Mouse (Mus musculus) CH12.LX (cell line): ENCODE data around the gene Myo1a. TPM values are rescaled to one million over a fixed set of nuclear protein-coding genes. Genes with fewer than 3 reads are reported as not detected.

ENCODE experiments used
- DNase-seq: peaks from one replicate; pipeline ENCODE4 v3.0.0-alpha.2; 2013; ENCODE audit errors: extremely low read depth
- H3K27ac ChIP-seq: 2 replicates; pipeline ENCODE4 v1.5.1; 2012; ENCODE audit warnings: low read depth, mild to moderate bottlenecking, control low read depth, moderate library complexity; ENCODE audit not compliant: insufficient read depth
- H3K27me3 ChIP-seq: replicated peaks from 2 replicates; pipeline ENCODE3; 2012; ENCODE audit warnings: inconsistent platforms
- H3K36me3 ChIP-seq, 2 experiments: replicated peaks in 1 of 2; 2 replicates each; pipeline versions ENCODE3 to v1.6.1; 2012; ENCODE audit warnings: inconsistent platforms in 1 of 2, low read length in 1 of 2, mild to moderate bottlenecking in 1 of 2, mixed read lengths in 1 of 2, moderate library complexity in 1 of 2; ENCODE audit not compliant: control insufficient read depth in 1 of 2, insufficient read depth in 1 of 2
- H3K4me1 ChIP-seq, 2 experiments: 2 replicates each; pipeline ENCODE4 v1.6.1; 2012; ENCODE audit warnings: inconsistent platforms in 1 of 2, moderate library complexity in 1 of 2; ENCODE audit not compliant: insufficient read depth in 2 of 2, control insufficient read depth in 1 of 2
- H3K4me2 ChIP-seq: 2 replicates; pipeline ENCODE4 v1.6.1; 2012; ENCODE audit warnings: low read depth, mild to moderate bottlenecking, control low read depth; ENCODE audit not compliant: poor library complexity, insufficient read depth, severe bottlenecking
- H3K4me3 ChIP-seq, 3 experiments: fragments of 150-350 bp in 1 of 3; sonication (generic) in 1 of 3; replicated peaks in 1 of 3; 2 replicates each; pipeline versions ENCODE3 to v1.5.1; 2011 to 2012; ENCODE audit warnings: low read depth in 2 of 3, low read length in 2 of 3, mild to moderate bottlenecking in 2 of 3, moderate library complexity in 2 of 3, control low read depth in 1 of 3, improper control_type of control experiment in 1 of 3, inconsistent platforms in 1 of 3, mixed read lengths in 1 of 3; ENCODE audit not compliant: poor library complexity in 1 of 3
- H3K79me2 ChIP-seq: replicated peaks from 2 replicates; pipeline ENCODE4 v1.6.1; 2012; ENCODE audit warnings: mild to moderate bottlenecking, moderate library complexity; ENCODE audit not compliant: control insufficient read depth, poor library complexity, insufficient read depth, severe bottlenecking; ENCODE audit errors: extremely low read depth
- H3K9ac ChIP-seq: 2 replicates; pipeline ENCODE4 v1.6.1; 2012; ENCODE audit warnings: low read depth, mild to moderate bottlenecking, control low read depth, moderate library complexity; ENCODE audit not compliant: insufficient read depth
- H3K9me3 ChIP-seq: replicated peaks from 2 replicates; pipeline ENCODE3; 2012; ENCODE audit warnings: low read length, inconsistent platforms, mixed read lengths
- BHLHE40 ChIP-seq: IDR thresholded peaks from 2 replicates; pipeline ENCODE4 v1.6.1; 2011; ENCODE audit warnings: mild to moderate bottlenecking, low read depth, low read length, improper control_type of control experiment
- CHD1 ChIP-seq: IDR thresholded peaks from 2 replicates; pipeline ENCODE4 v1.6.1; 2012; ENCODE audit warnings: low read depth, low read length, improper control_type of control experiment, inconsistent platforms
- CHD2 ChIP-seq: IDR thresholded peaks from 2 replicates; pipeline ENCODE4 v1.6.1; 2011; ENCODE audit warnings: low read length, improper control_type of control experiment
- CTCF ChIP-seq, 2 experiments: IDR thresholded peaks in 1 of 2; conservative IDR thresholded peaks in 1 of 2; 2 replicates each; pipeline ENCODE4 v1.5.1; 2011 to 2012; ENCODE audit warnings: low read depth in 2 of 2, low read length in 2 of 2, improper control_type of control experiment in 1 of 2, inconsistent platforms in 1 of 2, mild to moderate bottlenecking in 1 of 2, moderate library complexity in 1 of 2
- E2F4 ChIP-seq: IDR thresholded peaks from 2 replicates; pipeline ENCODE4 v1.6.1; 2011; ENCODE audit warnings: low read depth, low read length, improper control_type of control experiment; ENCODE audit not compliant: insufficient replicate concordance
- ELF1 ChIP-seq: IDR thresholded peaks from 2 replicates; pipeline ENCODE4 v1.6.1; 2014; ENCODE audit warnings: low read depth, mild to moderate bottlenecking, inconsistent platforms, low read length, improper control_type of control experiment
- EP300 ChIP-seq: IDR thresholded peaks from 2 replicates; pipeline ENCODE4 v1.6.1; 2011; ENCODE audit warnings: low read length, improper control_type of control experiment
- ETS1 ChIP-seq: conservative IDR thresholded peaks from 2 replicates; pipeline ENCODE4 v1.6.1; 2012; ENCODE audit warnings: low read depth, mild to moderate bottlenecking, inconsistent platforms, low read length, improper control_type of control experiment, moderate library complexity
- GABPA ChIP-seq: IDR thresholded peaks from 2 replicates; pipeline ENCODE4 v1.6.1; 2012; ENCODE audit warnings: low read depth, low read length, improper control_type of control experiment, inconsistent platforms; ENCODE audit not compliant: insufficient replicate concordance
- HCFC1 ChIP-seq: IDR thresholded peaks from 2 replicates; pipeline ENCODE4 v1.6.1; 2012; ENCODE audit warnings: low read depth, mild to moderate bottlenecking, inconsistent platforms, low read length, improper control_type of control experiment
- IRF4 ChIP-seq: IDR thresholded peaks from 2 replicates; pipeline ENCODE4 v1.6.1; 2014; ENCODE audit warnings: low read depth, mild to moderate bottlenecking, inconsistent platforms, low read length, improper control_type of control experiment
- JUN ChIP-seq: IDR thresholded peaks from 2 replicates; pipeline ENCODE4 v1.6.1; 2011; ENCODE audit warnings: low read depth, mild to moderate bottlenecking, low read length, improper control_type of control experiment, moderate library complexity; ENCODE audit not compliant: insufficient read depth
- JUND ChIP-seq: conservative IDR thresholded peaks from 2 replicates; pipeline ENCODE4 v1.6.1; 2011; ENCODE audit warnings: low read depth, low read length, improper control_type of control experiment
- KAT2A ChIP-seq: IDR thresholded peaks from 2 replicates; pipeline ENCODE4 v1.6.1; 2012; ENCODE audit warnings: low read length, improper control_type of control experiment, inconsistent platforms; ENCODE audit not compliant: insufficient replicate concordance
- MAFK ChIP-seq: IDR thresholded peaks from 2 replicates; pipeline ENCODE4 v1.6.1; 2011; ENCODE audit warnings: low read length, improper control_type of control experiment; ENCODE audit not compliant: insufficient replicate concordance
- MAX ChIP-seq: IDR thresholded peaks from 2 replicates; pipeline ENCODE4 v1.6.1; 2011; ENCODE audit warnings: low read length, improper control_type of control experiment
- MAZ ChIP-seq: IDR thresholded peaks from 2 replicates; pipeline ENCODE4 v1.6.1; 2012; ENCODE audit warnings: low read depth, mild to moderate bottlenecking, inconsistent platforms, low read length, improper control_type of control experiment, moderate library complexity
- MEF2A ChIP-seq: IDR thresholded peaks from 2 replicates; pipeline ENCODE4 v1.6.1; 2014; ENCODE audit warnings: low read depth, mild to moderate bottlenecking, inconsistent platforms, low read length, improper control_type of control experiment, borderline replicate concordance
- MXI1 ChIP-seq: IDR thresholded peaks from 2 replicates; pipeline ENCODE4 v1.6.1; 2011; ENCODE audit warnings: mild to moderate bottlenecking, low read depth, low read length, improper control_type of control experiment
- MYC ChIP-seq: IDR thresholded peaks from 2 replicates; pipeline ENCODE4 v1.6.1; 2011; ENCODE audit warnings: low read depth, mild to moderate bottlenecking, improper control_type of control experiment, low read length
- NELFE ChIP-seq: IDR thresholded peaks from 2 replicates; pipeline ENCODE4 v1.6.1; 2011; ENCODE audit warnings: low read depth, low read length, improper control_type of control experiment
- NRF1 ChIP-seq: IDR thresholded peaks from 2 replicates; pipeline ENCODE4 v1.6.1; 2014; ENCODE audit warnings: low read depth, mild to moderate bottlenecking, inconsistent platforms, low read length, improper control_type of control experiment, moderate library complexity
- PAX5 ChIP-seq: IDR thresholded peaks from 2 replicates; pipeline ENCODE4 v1.6.1; 2012; ENCODE audit warnings: low read length, inconsistent platforms, mixed read lengths
- POLR2A ChIP-seq: IDR thresholded peaks from 2 replicates; pipeline ENCODE4 v1.6.1; 2011; ENCODE audit warnings: low read depth, mild to moderate bottlenecking, improper control_type of control experiment, low read length
- POLR2AphosphoS2 ChIP-seq: IDR thresholded peaks from 2 replicates; pipeline ENCODE4 v1.6.1; 2011; ENCODE audit warnings: low read depth, low read length, improper control_type of control experiment
- RAD21 ChIP-seq: IDR thresholded peaks from 2 replicates; pipeline ENCODE4 v1.6.1; 2011; ENCODE audit warnings: low read depth, mild to moderate bottlenecking, low read length, improper control_type of control experiment, moderate library complexity
- RCOR1 ChIP-seq: conservative IDR thresholded peaks from 2 replicates; pipeline ENCODE4 v1.6.1; 2012; ENCODE audit warnings: low read depth, mild to moderate bottlenecking, inconsistent platforms, low read length, improper control_type of control experiment
- SIN3A ChIP-seq: IDR thresholded peaks from 2 replicates; pipeline ENCODE4 v1.6.1; 2012; ENCODE audit warnings: low read length, improper control_type of control experiment, inconsistent platforms
- SMC3 ChIP-seq: IDR thresholded peaks from 2 replicates; pipeline ENCODE4 v1.6.1; 2011; ENCODE audit warnings: low read depth, low read length, improper control_type of control experiment
- TBP ChIP-seq: conservative IDR thresholded peaks from 2 replicates; pipeline ENCODE4 v1.6.1; 2011; ENCODE audit warnings: low read depth, low read length, improper control_type of control experiment
- TCF12 ChIP-seq: IDR thresholded peaks from 2 replicates; pipeline ENCODE4 v1.6.1; 2014; ENCODE audit warnings: low read depth, mild to moderate bottlenecking, inconsistent platforms, low read length, improper control_type of control experiment
- UBTF ChIP-seq: IDR thresholded peaks from 2 replicates; pipeline ENCODE4 v1.6.1; 2012; ENCODE audit warnings: low read depth, mild to moderate bottlenecking, inconsistent platforms, low read length, improper control_type of control experiment, moderate library complexity
- USF1 ChIP-seq: IDR thresholded peaks from 2 replicates; pipeline ENCODE4 v1.6.1; 2014; ENCODE audit warnings: low read depth, mild to moderate bottlenecking, inconsistent platforms, low read length, improper control_type of control experiment
- USF2 ChIP-seq: conservative IDR thresholded peaks from 2 replicates; pipeline ENCODE4 v1.6.1; 2011; ENCODE audit warnings: low read depth, low read length, improper control_type of control experiment
- ZC3H11A ChIP-seq: IDR thresholded peaks from 2 replicates; pipeline ENCODE4 v1.6.1; 2012; ENCODE audit warnings: low read depth, mild to moderate bottlenecking, inconsistent platforms, low read length, improper control_type of control experiment
- ZKSCAN1 ChIP-seq: IDR thresholded peaks from 2 replicates; pipeline ENCODE4 v1.6.1; 2012; ENCODE audit warnings: low read depth, inconsistent platforms, low read length, improper control_type of control experiment, borderline replicate concordance
- ZMIZ1 ChIP-seq: IDR thresholded peaks from 2 replicates; pipeline ENCODE4 v1.6.1; 2012; ENCODE audit warnings: low read depth, mild to moderate bottlenecking, inconsistent platforms, low read length, improper control_type of control experiment
- ZNF384 ChIP-seq: IDR thresholded peaks from 2 replicates; pipeline ENCODE4 v1.6.1; 2012; ENCODE audit warnings: low read depth, low read length, improper control_type of control experiment, inconsistent platforms
- dilution Hi-C: fragments of 300-500 bp; cut with MboI; formaldehyde crosslinking; loops from 2 replicates; pipeline ENCODE4 v1.14.3; 2020; ENCODE audit warnings: low sequenced_read_pairs; ENCODE audit not compliant: extremely low pct_unique_long_range_greater_than_20kb, extremely low pct_ligation_motif_present
- in situ Hi-C: fragments of 300-500 bp; cut with MboI; formaldehyde crosslinking; loops from 3 replicates; pipeline ENCODE4 v1.14.3; 2019; ENCODE audit warnings: low sequenced_read_pairs, low pct_ligation_motif_present, low pct_unique_long_range_greater_than_20kb, mixed read lengths
- polyA plus RNA-seq: library from polyadenylated mRNA; unstranded; fragments of >175 nt; gene quantifications from 2 replicates; pipeline ENCODE4 v1.2.1, GENCODE M21; 2012; ENCODE audit warnings: low read depth; ENCODE audit not compliant: insufficient read length
- total RNA-seq, 2 experiments: library from RNA; depleted of rRNA; stranded (reverse); fragments of 300-350 nt in 1 of 2; fragments of >200 nt in 1 of 2; gene quantifications; 2 replicates each; pipeline ENCODE4 v1.2.3; 2012 to 2014

Myo1a gene
- total and polyA plus RNA-seq, 3 experiments, result 0.08 to 2.3 (median 0.36) TPM

GRCm38 (mm10) chr10:127667269-127668092 is 37.5 kb upstream of the Myo1a start:
- H3K9ac ChIP-seq, result peak overlapping the region; percentile 93
- H3K4me2 ChIP-seq, result peak overlapping the region; percentile 77
- peaks cover 0 to 14% of the 10 kb centered on the region in 2 experiments for H3K36me3 ChIP-seq
- dilution Hi-C loops, result no loop called here
- H3K4me3 ChIP-seq, result peak overlapping the region; percentile 56 to 72 (median 59)
- no peaks in the 10 kb centered on the region for H3K9me3 ChIP-seq
- H3K27me3 ChIP-seq, result peaks cover 26% of the 10 kb centered on the region
- peak; percentile 69 for DNase-seq
- in situ Hi-C loops, result no loop called here
- H3K4me1 ChIP-seq, result peaks cover 10 to 57% of the 10 kb centered on the region in 2 experiments
- TF ChIP-seq IRF4 (no peak), SMC3 (no peak), RAD21 (no peak), USF1 (no peak), TBP (no peak), UBTF (no peak), USF2 (no peak), MAX (no peak; the same call in 1 of the 2 replicates), CHD2 (no peak), ELF1 (no peak), NELFE (no peak), HCFC1 (no peak), ETS1 (no peak), POLR2AphosphoS2 (no peak), CHD1 (no peak), CTCF (conservative IDR thresholded peaks at IDR 0.05 in 1 of 2, IDR thresholded peaks at IDR 0.05 in 1 of 2; ENCODE audit: low read depth in 2 of 2, low read length in 2 of 2) (no peak), TCF12 (no peak), POLR2A (peak; percentile 48), E2F4 (no peak), JUN (no peak), MAFK (no peak), BHLHE40 (0 out of 2 replicates have a peak, but pooled peaks have one; percentile 12), MYC (peak; percentile 7), EP300 (no peak), ZKSCAN1 (no peak), NRF1 (no peak), SIN3A (peak; percentile 60), ZC3H11A (no peak), ZNF384 (no peak), MAZ (no peak; the same call in 1 of the 2 replicates), MXI1 (peak; percentile 3; the same call in 1 of the 2 replicates), JUND (no peak), RCOR1 (no peak), MEF2A (no peak), KAT2A (no peak), PAX5 (no peak), ZMIZ1 (0 out of 2 replicates have a peak, but pooled peaks have one; percentile 32), GABPA (no peak)
- H3K79me2 ChIP-seq, result no peaks in the 10 kb centered on the region
- peak overlapping the region; percentile 87 for H3K27ac ChIP-seq
